In the genomic region with DNA sequence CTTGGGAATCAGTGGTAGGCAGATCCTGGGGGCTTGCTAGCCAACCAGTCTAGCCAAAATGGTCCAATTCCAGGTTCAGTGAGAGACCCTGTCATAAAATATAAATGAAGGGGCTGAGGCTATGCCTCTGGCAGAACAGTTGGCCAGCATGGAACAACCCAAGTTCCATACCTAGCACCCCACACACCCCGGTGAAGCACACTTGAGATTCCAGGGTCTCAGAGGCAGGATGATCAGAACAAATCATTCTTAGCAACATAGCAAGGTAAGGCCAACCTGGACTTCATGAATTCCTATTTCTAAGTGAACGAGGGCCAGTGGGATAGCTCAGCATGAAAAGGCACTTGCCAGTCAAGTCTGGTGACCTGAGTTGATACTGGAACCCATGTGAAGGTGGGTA, we compare ENCODE assay signal across 18 mouse cellular contexts. TPM values are rescaled to one million over a fixed set of nuclear protein-coding genes. Genes with fewer than 3 reads are reported as not detected.
DNase-seq lines count a peak whose midpoint lies in the region; TF ChIP-seq lines count a peak whose summit lies in the region.
"Had no signal": no experiment of that assay in that cellular context is flagged by ENCODE, and none has a peak within 500 bp of the region (broad histone marks: within the 10 kb centered on the region; RNA-seq: fewer than 3 reads in every experiment).

No protein-coding gene starts in this region.

- TF ChIP-seq POLR2A in cerebellum, adult 2 months (IDR thresholded peaks at IDR 0.05; ENCODE audit: borderline replicate concordance, insufficient read depth, low read length) = no peak
- no peak for TF ChIP-seq POLR2A in kidney, adult 2 months (IDR thresholded peaks at IDR 0.05; ENCODE audit: low read depth, low read length)
- TF ChIP-seq POLR2A in testis, adult 2 months (IDR thresholded peaks at IDR 0.05; ENCODE audit: control insufficient read depth, low read depth, low read length) = no peak

- H3K4me3 ChIP-seq in cerebellum, adult 2 months (replicated peaks; ENCODE audit: insufficient read depth, low read depth, low read length) = no peak overlapping the region
- H3K4me3 ChIP-seq in kidney, adult 2 months (ENCODE audit: insufficient read depth, low read depth, low read length) = no peak overlapping the region
- H3K4me3 ChIP-seq in testis, adult 2 months (ENCODE audit: control insufficient read depth, low read depth, low read length) = peak overlapping the region; percentile 8; the same call in 1 of the 2 replicates
- H3K4me3 ChIP-seq: embryonic facial prominence, embryonic 12.5 days; forebrain, embryonic 15.5 days; heart, embryonic 10.5 days; hindbrain, embryonic 13.5 days had no signal

- H3K4me1 ChIP-seq in cerebellum, adult 2 months (ENCODE audit: control insufficient read depth, insufficient read depth, low read length) = peaks cover 19% of the 10 kb centered on the region
- H3K4me1 ChIP-seq in kidney, adult 2 months (ENCODE audit: control insufficient read depth, insufficient read depth, low read length) = peaks cover 17% of the 10 kb centered on the region; the same call in 1 of the 2 replicates
- H3K4me1 ChIP-seq in testis, adult 2 months (ENCODE audit: control insufficient read depth, insufficient read depth, low read length) = peaks cover 26% of the 10 kb centered on the region

- no peak overlapping the region for H3K27ac ChIP-seq in cerebellum, adult 2 months (ENCODE audit: insufficient read depth, low read length)
- H3K27ac ChIP-seq in kidney, adult 2 months (ENCODE audit: insufficient read depth, low read depth, low read length) = no peak overlapping the region
- H3K27ac ChIP-seq in testis, adult 2 months (ENCODE audit: control insufficient read depth, insufficient read depth, low read depth, low read length) = no peak overlapping the region
- H3K27ac ChIP-seq: embryonic facial prominence, embryonic 12.5 days; forebrain, embryonic 15.5 days; heart, embryonic 10.5 days; hindbrain, embryonic 13.5 days; hindbrain, postnatal 0 days had no signal

- no peaks in the 10 kb centered on the region for H3K27me3 ChIP-seq in cerebellum, adult 2 months (ENCODE audit: control insufficient read depth, insufficient read depth, low read length)
- no peaks in the 10 kb centered on the region for H3K27me3 ChIP-seq in kidney, adult 2 months (replicated peaks; ENCODE audit: control insufficient read depth, insufficient read depth, low read length)
- H3K27me3 ChIP-seq in testis, adult 2 months (ENCODE audit: control insufficient read depth, insufficient read depth, low read length) = no peaks in the 10 kb centered on the region
- H3K27me3 ChIP-seq: CH12.LX; embryonic facial prominence, embryonic 12.5 days; forebrain, embryonic 15.5 days; hindbrain, embryonic 13.5 days; Patski had no signal

- peak; percentile 8 to 10 for DNase-seq in cerebellum, adult 2 months
- no peak for DNase-seq in cerebellum, postnatal 36 days
- peak; percentile 13 for DNase-seq in kidney, adult 9 months
- no peak for DNase-seq in kidney, adult 2 months
- no peak for DNase-seq in testis, postnatal 10 days (ENCODE audit: low spot score)
- DNase-seq: adrenal gland, postnatal 14 days; embryo, embryonic 11 days; gastrocnemius, postnatal 36 days; heart, adult 18-20 months; heart, postnatal 10 days had no signal

- TF ChIP-seq CTCF in cerebellum, adult 2 months (IDR thresholded peaks at IDR 0.05; ENCODE audit: borderline replicate concordance, insufficient read depth, low read depth, low read length) = no peak
- TF ChIP-seq CTCF in kidney, adult 2 months (conservative IDR thresholded peaks at IDR 0.05; ENCODE audit: insufficient read depth, insufficient read length, low read depth, low read length) = no peak
- TF ChIP-seq CTCF in testis, adult 2 months (IDR thresholded peaks at IDR 0.05; ENCODE audit: control insufficient read depth, insufficient read depth, insufficient replicate concordance, low read depth, low read length) = no peak

- WGBS in cerebellum, adult 2 months = 91% methylated on average over 2 of the region's 2 CpGs
- WGBS in kidney, adult 2 months = 93% methylated on average over 2 of the region's 2 CpGs

- no peaks in the 10 kb centered on the region for H3K36me3 ChIP-seq in kidney, adult 2 months (ENCODE audit: control insufficient read depth, insufficient read depth, low read length)
- no peaks in the 10 kb centered on the region for H3K36me3 ChIP-seq in testis, adult 2 months (ENCODE audit: control insufficient read depth, insufficient read depth, low read length)

RNA-seq across cellular contexts. Expression of gene Dda1, which starts 1.8 kb away (rescaled TPM):
- 119 and 121 TPM in 2 replicates for polyA plus RNA-seq in cerebellum, adult 2 months (2012; rRNA removed)
- polyA plus RNA-seq in kidney, adult 2 months (2012; rRNA removed) = 61.5 and 62.6 TPM in 2 replicates
- polyA plus RNA-seq in testis, adult 2 months (2012; rRNA removed) = 136 and 152 TPM in 2 replicates

RNA-seq across cellular contexts. Expression of gene Mrpl34, which starts 2.4 kb away (rescaled TPM):
- polyA plus RNA-seq in cerebellum, adult 2 months (2012; rRNA removed) = 68.5 and 75.4 TPM in 2 replicates
- 168 and 186 TPM in 2 replicates for polyA plus RNA-seq in kidney, adult 2 months (2012; rRNA removed)
- polyA plus RNA-seq in testis, adult 2 months (2012; rRNA removed) = 14.2 and 19.5 TPM in 2 replicates

RNA-seq across cellular contexts. Expression of gene Abhd8, which starts 3.7 kb away (rescaled TPM):
- 392 TPM in 2 replicates for polyA plus RNA-seq in cerebellum, adult 2 months (2012; rRNA removed)
- polyA plus RNA-seq in kidney, adult 2 months (2012; rRNA removed) = 29.8 and 38.3 TPM in 2 replicates
- polyA plus RNA-seq in testis, adult 2 months (2012; rRNA removed) = 231 and 283 TPM in 2 replicates

RNA-seq across cellular contexts. Expression of gene Ano8, which starts 18.6 kb away (rescaled TPM):
- 76.2 and 81.8 TPM in 2 replicates for polyA plus RNA-seq in cerebellum, adult 2 months (2012; rRNA removed)
- 12.6 and 15.2 TPM in 2 replicates for polyA plus RNA-seq in kidney, adult 2 months (2012; rRNA removed)
- 0.99 and 1.2 TPM in 2 replicates for polyA plus RNA-seq in testis, adult 2 months (2012; rRNA removed)

RNA-seq across cellular contexts. Expression of gene Gtpbp3, which starts 20.7 kb away (rescaled TPM):
- 33.3 and 34.7 TPM in 2 replicates for polyA plus RNA-seq in cerebellum, adult 2 months (2012; rRNA removed)
- 20.2 and 25.0 TPM in 2 replicates for polyA plus RNA-seq in kidney, adult 2 months (2012; rRNA removed)
- polyA plus RNA-seq in testis, adult 2 months (2012; rRNA removed) = 6.1 and 6.3 TPM in 2 replicates

Comparison
In these comparisons a context has a peak if more than half of its experiments do, and no peak if none do; other contexts are left out.
1. DNase-seq: peak in cerebellum, adult 2 months (2 of 2) and kidney, adult 9 months (single experiment); none in cerebellum, postnatal 36 days (0 of 2), kidney, adult 2 months (single experiment) and testis, postnatal 10 days (single experiment).